Mouse (Mus musculus) bone marrow macrophage, adult 2 months (primary cell): ENCODE results near the gene Rpl24.

ENCODE experiments used
- CTCF ChIP-seq: IDR thresholded peaks from 2 replicates; pipeline ENCODE4 v1.5.1; 2012; ENCODE audit warnings: low read depth, mild to moderate bottlenecking, low read length, moderate library complexity
- POLR2A ChIP-seq: IDR thresholded peaks from 2 replicates; pipeline ENCODE4 v1.6.1; 2012; ENCODE audit warnings: mild to moderate bottlenecking, low read depth, low read length, borderline replicate concordance

DNA sequence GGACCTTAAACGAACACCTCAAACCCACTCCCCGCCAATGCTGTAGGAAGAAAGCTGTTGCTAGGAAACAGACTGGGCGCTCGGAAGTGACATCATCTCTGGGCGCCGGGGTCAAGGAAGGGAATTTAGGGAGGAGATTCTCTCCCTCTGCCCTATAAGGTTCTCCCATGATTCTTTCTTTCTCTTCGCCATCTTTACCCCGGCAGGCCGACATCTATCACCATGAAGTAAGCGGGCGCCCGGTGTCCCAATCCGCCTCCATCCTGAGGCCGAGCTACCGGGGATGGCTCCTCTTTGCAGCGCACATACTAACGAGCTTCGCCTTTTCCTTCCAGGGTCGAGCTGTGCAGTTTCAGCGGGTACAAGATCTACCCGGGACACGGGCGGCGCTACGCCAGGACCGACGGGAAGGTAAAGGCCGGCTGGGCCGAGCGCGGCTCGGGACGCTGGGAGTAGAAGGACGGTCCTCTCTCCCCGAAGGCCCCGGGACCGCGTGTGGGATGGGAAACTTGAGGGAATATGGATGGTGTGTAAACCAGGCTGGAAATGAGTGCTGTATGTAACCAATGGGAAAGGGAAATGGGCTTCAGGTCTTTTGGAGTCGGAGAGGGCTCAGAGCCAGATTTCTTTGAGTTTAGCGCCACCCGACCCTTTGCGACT is at the start of gene Rpl24:
- TF ChIP-seq CTCF: no peak
- no peak for TF ChIP-seq POLR2A
